In genomic region chr8:122443262-122444006, GRCm38 (mm10) we compare ENCODE assay signal across 8 mouse cellular contexts. TPM values are rescaled to one million over a fixed set of nuclear protein-coding genes. Genes with fewer than 3 reads are reported as not detected.
DNase-seq lines count a peak whose midpoint lies in the region; ATAC-seq and TF ChIP-seq lines count a peak whose summit lies in the region.

Gene Mvd, minus strand, starts transcription at chr8:122443422.

- H3K9me3 ChIP-seq in embryonic facial prominence, embryonic 13.5 days = no peaks in the 10 kb centered on the region
- H3K9me3 ChIP-seq in limb, embryonic 12.5 days = no peaks in the 10 kb centered on the region
- H3K9me3 ChIP-seq in midbrain, embryonic 15.5 days = no peaks in the 10 kb centered on the region

- H3K36me3 ChIP-seq in embryonic facial prominence, embryonic 13.5 days = peaks cover 13% of the 10 kb centered on the region
- H3K36me3 ChIP-seq in kidney, adult 2 months (ENCODE audit: control insufficient read depth, insufficient read depth, low read length) = no peaks in the 10 kb centered on the region
- peaks cover 14% of the 10 kb centered on the region for H3K36me3 ChIP-seq in limb, embryonic 12.5 days
- H3K36me3 ChIP-seq in midbrain, embryonic 15.5 days (replicated peaks) = no peaks in the 10 kb centered on the region; the same call in 1 of the 2 replicates
- no peaks in the 10 kb centered on the region; the same call in 1 of the 2 replicates for H3K36me3 ChIP-seq in spleen, adult 2 months (ENCODE audit: control insufficient read depth, insufficient read depth, low read length)

- H3K4me3 ChIP-seq in embryonic facial prominence, embryonic 13.5 days = peak within 1 kb of the TSS; percentile 77
- H3K4me3 ChIP-seq in kidney, adult 2 months (ENCODE audit: insufficient read depth, low read depth, low read length) = peak within 1 kb of the TSS; percentile 65
- H3K4me3 ChIP-seq in limb, embryonic 12.5 days (replicated peaks) = peak within 1 kb of the TSS; percentile 65
- peak within 1 kb of the TSS; percentile 78 for H3K4me3 ChIP-seq in midbrain, embryonic 15.5 days
- peak within 1 kb of the TSS; percentile 76 for H3K4me3 ChIP-seq in spleen, adult 2 months (ENCODE audit: extremely low read depth, insufficient read depth, insufficient read length)

- peak within 1 kb of the TSS; percentile 97 for H3K4me2 ChIP-seq in embryonic facial prominence, embryonic 13.5 days
- H3K4me2 ChIP-seq in limb, embryonic 12.5 days = peak within 1 kb of the TSS; percentile 93
- H3K4me2 ChIP-seq in midbrain, embryonic 15.5 days = peak within 1 kb of the TSS; percentile 92

- H3K9ac ChIP-seq in embryonic facial prominence, embryonic 13.5 days = peak within 1 kb of the TSS; percentile 81
- peak within 1 kb of the TSS; percentile 77 for H3K9ac ChIP-seq in limb, embryonic 12.5 days (replicated peaks)
- H3K9ac ChIP-seq in midbrain, embryonic 15.5 days = peak within 1 kb of the TSS; percentile 94

- peak; percentile 86 for TF ChIP-seq POLR2A in kidney, adult 2 months (IDR thresholded peaks at IDR 0.05; ENCODE audit: low read depth, low read length)
- peak; percentile 88; the same call in 1 of the 2 replicates for TF ChIP-seq POLR2A in spleen, adult 2 months (IDR thresholded peaks at IDR 0.05; ENCODE audit: low read depth, low read length)

- WGBS in embryonic facial prominence, embryonic 13.5 days = under 1% methylated on average over 47 of the region's 47 CpGs
- WGBS in kidney, adult 2 months = under 1% methylated on average over 47 of the region's 47 CpGs
- WGBS in limb, embryonic 12.5 days = under 1% methylated on average over 47 of the region's 47 CpGs
- WGBS in midbrain, embryonic 15.5 days = under 1% methylated on average over 47 of the region's 47 CpGs
- under 1% methylated on average over 47 of the region's 47 CpGs for WGBS in spleen, adult 2 months

- peak within 1 kb of the TSS; percentile 93 for H3K27ac ChIP-seq in embryonic facial prominence, embryonic 13.5 days
- peak within 1 kb of the TSS; percentile 77 for H3K27ac ChIP-seq in kidney, adult 2 months (ENCODE audit: insufficient read depth, low read depth, low read length)
- peak within 1 kb of the TSS; percentile 94 for H3K27ac ChIP-seq in limb, embryonic 12.5 days
- H3K27ac ChIP-seq in midbrain, embryonic 15.5 days = peak within 1 kb of the TSS; percentile 98
- peak within 1 kb of the TSS; percentile 74 for H3K27ac ChIP-seq in spleen, adult 2 months (ENCODE audit: insufficient read depth, low read length)

- peak; percentile 98 for ATAC-seq in embryonic facial prominence, embryonic 13.5 days (ENCODE audit: insufficient number of reproducible peaks, insufficient read depth, low FRiP score, low TSS enrichment, low read depth)
- peak; percentile 99 for ATAC-seq in limb, embryonic 12.5 days (ENCODE audit: insufficient number of reproducible peaks, insufficient read depth, low FRiP score, low TSS enrichment, low read depth)
- peak; percentile 98 for ATAC-seq in midbrain, embryonic 15.5 days (replicated peaks)

- peak; percentile 63 for TF ChIP-seq CTCF in kidney, adult 2 months (conservative IDR thresholded peaks at IDR 0.05; ENCODE audit: insufficient read depth, insufficient read length, low read depth, low read length)
- peak; percentile 38; the same call in 1 of the 2 replicates for TF ChIP-seq CTCF in spleen, adult 2 months (IDR thresholded peaks at IDR 0.05; ENCODE audit: extremely low read depth, insufficient read depth, insufficient read length, insufficient replicate concordance)

- peak; percentile 99 for DNase-seq in 3134 (ENCODE audit: extremely low read depth, insufficient read length, low spot score)
- peak; percentile 99 for DNase-seq in adrenal gland, postnatal 36 days
- peak; percentile 98 to 100 for DNase-seq in heart, adult 18-20 months
- peak; percentile 100 for DNase-seq in kidney, adult 2 months
- peak; percentile 97 to 98 for DNase-seq in spleen, adult 2 months (ENCODE audit: low read depth in 1 of 2, low spot score in 2 of 2)

- H3K27me3 ChIP-seq in embryonic facial prominence, embryonic 13.5 days = no peaks in the 10 kb centered on the region
- H3K27me3 ChIP-seq in kidney, adult 2 months (replicated peaks; ENCODE audit: control insufficient read depth, insufficient read depth, low read length) = no peaks in the 10 kb centered on the region
- no peaks in the 10 kb centered on the region for H3K27me3 ChIP-seq in limb, embryonic 12.5 days
- no peaks in the 10 kb centered on the region for H3K27me3 ChIP-seq in midbrain, embryonic 15.5 days (replicated peaks)
- no peaks in the 10 kb centered on the region for H3K27me3 ChIP-seq in spleen, adult 2 months (ENCODE audit: control insufficient read depth, insufficient read depth, low read length)

- H3K4me1 ChIP-seq in embryonic facial prominence, embryonic 13.5 days = peaks cover 29% of the 10 kb centered on the region
- H3K4me1 ChIP-seq in kidney, adult 2 months (ENCODE audit: control insufficient read depth, insufficient read depth, low read length) = peaks cover 5% of the 10 kb centered on the region; the same call in 1 of the 2 replicates
- H3K4me1 ChIP-seq in limb, embryonic 12.5 days (replicated peaks) = peaks cover 36% of the 10 kb centered on the region
- peaks cover 30% of the 10 kb centered on the region for H3K4me1 ChIP-seq in midbrain, embryonic 15.5 days
- H3K4me1 ChIP-seq in spleen, adult 2 months (ENCODE audit: control insufficient read depth, insufficient read depth, insufficient read length) = peaks cover 7% of the 10 kb centered on the region; the same call in 1 of the 2 replicates

RNA-seq across cellular contexts. Expression of gene Mvd, which starts in this region (rescaled TPM):
- total RNA-seq in adrenal gland, postnatal 36 days (2021) = 10 to 100 TPM; 23.2 to 30.3 TPM
- polyA plus RNA-seq in embryonic facial prominence, embryonic 13.5 days (2015; fragmentation: Nextera tagmentation; extraction: Ambion mirVana) = 34.8 and 43.3 TPM in 2 replicates
- 1 to 10 TPM; 3.9 to 5.0 TPM for total RNA-seq in heart, adult 18-20 months (2021)
- polyA plus RNA-seq in kidney, adult 2 months (2012; rRNA removed) = 68.7 and 77.3 TPM in 2 replicates
- polyA plus RNA-seq in limb, embryonic 12.5 days (2016; fragmentation: Nextera tagmentation; extraction: Ambion mirVana) = 40.5 and 48.7 TPM in 2 replicates
- 62.3 and 68.3 TPM in 2 replicates for polyA plus RNA-seq in midbrain, embryonic 15.5 days (2015; fragmentation: Nextera tagmentation; extraction: Ambion mirVana)
- polyA plus RNA-seq in spleen, adult 2 months (2012; rRNA removed) = 17.0 and 20.5 TPM in 2 replicates

Comparison
In these comparisons a context has a peak if more than half of its experiments do, and no peak if none do; other contexts are left out.
1. Peak in every context shown above with its lines: DNase-seq, ATAC-seq, H3K4me3 ChIP-seq and H3K27ac ChIP-seq.
2. RNA of gene Mvd (total RNA-seq): 23.2 to 30.3 TPM in adrenal gland, postnatal 36 days; 3.9 to 5.0 TPM in heart, adult 18-20 months; every median in the first group is over 4 times any median in the second.